Mouse (Mus musculus): ENCODE measurements at regions not wholly inside any gene's neighbourhood (a gene's known extent, or its start where the extent isn't known, plus 50 kb on each side); places are given as distances from the start of the nearest gene placed in this dataset.

- DNase-seq (ENCODE audit: low spot score in 2 of 2), result no peak
Measured at GRCm38 (mm10) chr4:39508866-39509265, 58.8 kb downstream of the 1700009N14Rik start.

DNA sequence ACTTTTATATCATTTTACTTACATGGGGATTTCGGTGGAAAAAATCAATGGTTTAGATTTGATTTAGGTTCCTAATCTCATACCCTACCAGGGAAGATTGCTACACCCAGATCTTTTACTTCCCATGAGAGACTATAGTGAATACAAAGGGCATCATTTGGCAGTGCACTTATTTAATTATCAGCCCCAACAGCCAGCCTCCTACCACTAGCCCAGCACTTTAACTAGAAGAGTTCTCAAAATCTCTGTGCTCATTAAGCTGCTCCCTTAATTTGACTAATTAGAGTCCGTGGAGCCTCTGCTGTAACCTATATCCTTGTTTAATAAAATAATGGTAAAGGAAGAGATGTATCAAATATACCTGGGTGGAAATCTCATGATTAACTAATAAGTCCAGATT lies 77.4 kb downstream of the 1700009N14Rik start:
- no peak for DNase-seq (ENCODE audit: low spot score in 2 of 2)

- DNase-seq (ENCODE audit: low spot score in 2 of 2), result no peak
Measured at GRCm38 (mm10) chr4:39528661-39529060, 78.6 kb downstream of the 1700009N14Rik start.

DNA sequence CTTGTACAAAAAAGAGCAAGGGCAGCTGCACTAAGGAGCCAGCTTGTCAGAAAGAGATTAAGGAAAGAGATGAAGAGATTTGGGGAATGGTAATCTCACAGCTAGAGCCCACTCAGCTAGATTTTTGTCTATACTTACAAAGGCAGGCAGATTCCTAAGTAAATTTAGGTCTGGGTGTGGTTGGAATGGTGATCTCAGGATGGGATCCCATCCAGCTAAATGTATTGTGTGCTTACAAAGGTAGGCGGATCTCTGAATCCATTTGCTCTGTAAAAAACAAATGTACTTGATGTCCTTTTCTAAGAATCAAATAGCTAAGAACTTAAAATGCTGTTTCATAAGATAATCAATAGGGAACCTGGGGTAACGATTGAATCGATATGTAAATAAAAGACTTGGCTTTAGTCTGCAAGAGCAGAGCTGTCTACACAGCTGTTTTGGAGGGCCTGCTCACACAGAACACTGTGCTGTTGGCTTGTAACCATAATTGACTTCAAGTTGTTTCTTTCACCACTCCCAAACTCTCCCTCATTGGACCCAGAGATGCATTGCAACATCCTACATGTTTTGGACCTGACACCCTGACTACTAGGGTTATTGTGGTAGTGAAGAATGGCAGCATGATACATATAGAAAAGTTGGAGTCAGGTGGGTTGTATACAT lies 106.1 kb downstream of the 1700009N14Rik start:
- no peak for DNase-seq (ENCODE audit: low spot score in 2 of 2)

GRCm38 (mm10) chr4:39597426-39597825 lies 147.3 kb downstream of the 1700009N14Rik start:
- no peak for DNase-seq (ENCODE audit: low spot score in 2 of 2)

GRCm38 (mm10) chr4:39605046-39605445 lies 155.0 kb downstream of the 1700009N14Rik start:
- no peak for DNase-seq (ENCODE audit: low spot score in 2 of 2)

- no peak for DNase-seq (ENCODE audit: low spot score in 2 of 2)
Measured at GRCm38 (mm10) chr4:39644136-39644535, 194.0 kb downstream of the 1700009N14Rik start.

DNA sequence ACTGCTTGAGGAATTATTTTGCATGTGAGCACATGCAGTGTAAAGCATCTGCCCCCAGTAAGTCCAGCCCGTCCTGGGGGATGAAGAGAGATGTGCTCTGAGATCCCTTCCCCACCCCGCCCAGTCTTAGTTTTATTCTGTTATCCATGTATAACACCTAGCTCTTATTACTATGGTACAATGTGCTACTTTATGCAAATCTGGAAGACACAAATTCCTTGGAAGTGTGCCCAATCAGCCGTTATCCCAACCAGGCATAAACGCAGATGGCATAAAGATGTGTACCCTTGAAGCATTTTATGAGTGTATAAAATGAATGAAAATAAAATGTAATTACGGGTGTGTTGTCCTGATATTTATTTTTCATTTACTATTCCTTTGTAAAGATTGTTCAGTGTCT lies 194.8 kb downstream of the 1700009N14Rik start:
- no peak for DNase-seq (ENCODE audit: low spot score in 2 of 2)

GRCm38 (mm10) chr4:39660538-39660937 lies 210.4 kb downstream of the 1700009N14Rik start:
- DNase-seq (ENCODE audit: low spot score in 2 of 2), result no peak

- DNase-seq (ENCODE audit: low spot score in 2 of 2), result no peak
Measured at GRCm38 (mm10) chr4:39672609-39673008, 222.5 kb downstream of the 1700009N14Rik start.

DNA sequence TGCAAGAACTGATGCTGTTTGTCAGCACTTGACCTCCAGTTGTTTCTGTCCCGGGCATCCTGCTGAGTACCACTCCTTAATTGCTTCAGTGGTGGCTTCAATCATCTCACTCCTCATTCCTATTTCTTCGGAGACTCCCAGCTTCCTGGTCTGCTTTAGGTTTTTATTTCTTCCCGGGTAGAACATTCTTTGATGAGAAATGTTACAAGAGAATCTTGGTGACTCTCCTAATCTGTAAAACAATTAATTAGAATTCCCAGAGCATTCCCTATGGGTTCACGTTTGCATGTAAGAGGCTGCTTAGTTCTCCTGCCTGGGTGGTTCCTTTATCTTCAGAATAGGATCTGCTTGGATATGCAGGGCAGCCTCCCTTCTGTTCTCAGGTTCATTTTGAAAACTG lies 245.1 kb downstream of the 1700009N14Rik start:
- DNase-seq (ENCODE audit: low spot score in 2 of 2), result no peak

DNA sequence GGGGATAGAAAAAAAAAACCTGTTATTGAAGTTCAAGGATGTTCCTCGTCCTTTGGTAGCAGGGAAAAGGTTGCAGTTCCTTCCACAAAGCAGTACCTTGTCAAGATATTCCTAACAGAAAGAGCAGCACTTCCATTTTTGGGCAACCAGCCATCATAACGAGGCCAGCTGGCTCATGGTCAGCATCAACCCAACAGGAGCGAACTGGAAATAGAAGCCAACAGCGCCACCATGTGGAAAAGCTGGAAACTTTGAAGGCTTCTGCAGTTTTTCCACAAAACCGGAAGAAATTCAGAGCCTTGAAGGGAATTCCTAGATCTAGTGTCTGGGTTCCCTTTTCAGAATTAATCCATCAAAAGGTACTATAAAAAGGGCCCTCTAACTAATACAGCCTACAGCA lies 247.5 kb downstream of the 1700009N14Rik start:
- peak; percentile 39 to 62 for DNase-seq (ENCODE audit: low spot score in 2 of 2)

DNA sequence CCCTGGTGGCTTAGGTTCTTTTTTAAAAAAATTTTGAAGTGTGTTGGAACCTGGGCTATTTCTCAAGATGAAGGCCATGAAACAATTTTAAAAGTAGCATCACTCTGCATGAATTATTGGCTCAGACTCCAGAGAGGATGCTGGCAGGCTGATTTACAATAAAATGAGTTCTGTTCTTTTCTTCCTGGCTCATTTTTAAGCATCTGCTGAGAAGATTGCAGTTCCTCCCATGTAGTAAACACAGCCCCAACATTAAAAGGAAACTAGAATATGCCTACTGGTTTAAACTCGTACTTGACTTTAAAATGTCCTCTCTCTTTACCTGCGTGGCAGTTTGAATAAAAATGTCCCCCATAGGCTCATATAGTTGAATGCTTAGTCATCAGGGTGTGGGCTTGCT lies 249.3 kb downstream of the 1700009N14Rik start:
- no peak for DNase-seq (ENCODE audit: low spot score in 2 of 2)

DNA sequence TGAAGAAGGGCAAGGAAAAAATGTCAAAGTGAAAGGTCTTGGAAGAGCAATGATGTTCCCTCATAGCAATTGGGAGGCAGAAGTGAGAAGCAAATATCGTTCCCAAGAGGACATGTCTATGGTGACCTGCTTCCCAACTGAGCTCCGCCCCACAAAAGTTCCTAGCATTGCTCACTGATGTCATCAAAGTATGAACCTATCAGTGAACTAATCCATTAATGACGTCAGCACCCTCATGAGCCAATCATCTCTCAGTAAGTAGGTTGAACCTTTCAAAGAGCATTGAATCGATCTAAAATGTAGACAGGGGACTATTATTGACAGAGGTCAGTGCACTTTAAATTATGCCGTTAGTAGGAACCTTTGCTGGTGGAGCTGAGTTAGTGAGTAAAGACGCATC lies 267.4 kb downstream of the 1700009N14Rik start:
- DNase-seq (ENCODE audit: low spot score in 2 of 2), result no peak

- DNase-seq (ENCODE audit: low spot score in 2 of 2), result no peak
Measured at GRCm38 (mm10) chr4:39718691-39719090, 268.6 kb downstream of the 1700009N14Rik start.

GRCm38 (mm10) chr4:39719951-39720350 lies 269.9 kb downstream of the 1700009N14Rik start:
- DNase-seq (ENCODE audit: low spot score in 2 of 2), result no peak

DNA sequence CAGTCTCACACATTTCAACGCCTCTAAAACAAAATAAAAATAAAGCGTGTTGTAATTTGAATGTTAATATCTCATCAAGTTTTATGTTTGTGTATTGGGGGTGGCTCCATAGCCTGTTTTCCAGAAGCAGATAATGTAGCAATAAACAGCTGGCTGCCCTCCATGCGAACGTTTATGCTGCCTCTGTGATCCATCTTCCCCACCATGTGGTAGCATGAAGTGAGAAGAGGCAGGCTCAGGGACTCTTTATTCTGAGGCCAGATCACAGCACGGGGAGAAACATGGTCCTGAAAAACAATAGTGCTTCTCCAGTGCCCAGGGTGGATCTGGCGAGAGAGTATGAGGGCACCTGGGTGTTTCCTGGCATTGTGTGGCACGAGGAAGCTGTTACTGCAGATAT lies 271.4 kb downstream of the 1700009N14Rik start:
- DNase-seq (ENCODE audit: low spot score in 2 of 2), result no peak

DNA sequence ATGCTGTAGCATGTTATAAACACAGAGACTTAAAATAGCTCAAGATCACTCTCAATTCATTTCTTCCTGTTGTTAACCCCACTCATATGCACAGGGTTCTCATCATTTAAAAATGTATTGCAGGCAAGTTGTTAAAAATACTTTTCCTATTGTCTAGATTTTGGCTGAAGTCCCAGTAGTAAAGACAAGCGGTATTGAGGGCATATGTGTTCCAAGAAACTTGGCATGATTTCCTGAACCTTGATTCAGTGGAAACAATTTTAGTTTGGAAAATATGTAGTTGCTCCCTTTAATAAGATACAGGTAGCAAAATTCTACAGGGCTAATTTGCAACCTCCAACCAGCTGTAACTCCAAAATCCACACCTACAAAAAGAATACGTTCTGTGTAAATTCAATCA lies 315.5 kb downstream of the 1700009N14Rik start:
- DNase-seq (ENCODE audit: low spot score in 2 of 2), result no peak

DNA sequence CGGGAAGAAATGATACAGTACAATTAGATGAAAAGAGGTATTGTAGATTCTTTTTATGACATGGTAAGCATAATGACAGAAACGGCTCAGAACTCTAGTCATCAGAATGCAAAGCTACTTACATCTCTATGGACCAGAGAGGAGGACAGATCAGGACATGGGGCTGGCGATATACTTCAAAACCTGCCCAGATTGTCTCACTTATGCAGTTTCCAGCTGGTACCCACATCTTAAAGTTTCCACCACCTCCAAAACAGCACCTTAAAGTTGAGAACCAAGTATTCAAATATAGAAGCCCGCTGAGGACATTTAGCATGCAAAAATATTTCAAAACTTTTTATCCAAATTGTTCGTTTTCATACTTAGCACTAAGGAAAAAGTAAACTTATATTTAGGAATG lies 341.0 kb downstream of the 1700009N14Rik start:
- DNase-seq (ENCODE audit: low spot score in 2 of 2), result no peak

- DNase-seq (ENCODE audit: low spot score in 2 of 2), result no peak
Measured at GRCm38 (mm10) chr4:39809950-39810349, 332.9 kb upstream of the Aco1 start.

- DNase-seq (ENCODE audit: low spot score in 2 of 2), result no peak
Measured at GRCm38 (mm10) chr4:39812766-39813165, 330.1 kb upstream of the Aco1 start.

GRCm38 (mm10) chr4:39815620-39816019 lies 327.3 kb upstream of the Aco1 start:
- DNase-seq (ENCODE audit: low spot score in 2 of 2), result no peak

DNA sequence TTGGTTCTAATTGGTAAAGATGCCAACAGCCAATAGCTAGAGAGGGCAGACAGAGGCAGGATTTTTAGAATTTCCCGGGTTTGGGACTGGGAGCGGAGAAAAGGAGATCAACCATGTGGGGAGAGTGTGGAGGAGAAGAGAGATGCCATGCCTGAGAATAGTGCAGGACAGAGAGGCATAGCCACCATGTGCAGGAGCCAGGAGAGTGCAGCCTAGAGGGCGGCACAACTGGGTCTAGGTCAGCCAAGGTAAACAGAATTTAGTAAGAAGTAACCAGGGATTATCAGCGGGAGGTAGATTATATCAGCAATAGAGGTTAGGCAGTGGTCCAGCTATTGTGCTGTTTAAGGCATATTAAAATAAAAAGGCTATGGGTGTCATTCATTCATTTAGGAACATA lies 325.2 kb upstream of the Aco1 start:
- DNase-seq (ENCODE audit: low spot score in 2 of 2), result no peak

DNA sequence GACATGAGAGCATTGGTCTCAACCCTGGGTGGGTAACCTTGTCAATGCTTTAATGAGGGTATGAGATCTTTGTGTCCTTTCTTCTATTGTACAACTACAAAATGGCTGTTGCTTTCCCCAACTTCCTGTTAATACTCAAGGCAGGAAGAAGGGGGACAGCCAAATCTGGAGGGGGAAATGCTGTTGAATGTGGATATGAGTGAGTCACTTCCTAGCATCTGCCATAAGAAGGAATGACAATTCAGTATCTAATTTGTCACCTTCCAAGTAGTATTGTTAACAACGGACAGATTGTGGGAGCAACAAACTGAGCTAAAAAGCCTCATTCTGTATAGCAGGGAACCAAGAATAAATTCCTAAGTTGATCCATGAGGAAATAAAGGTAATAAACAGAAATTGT lies 309.2 kb upstream of the Aco1 start:
- DNase-seq (ENCODE audit: low spot score in 2 of 2), result no peak
